Mouse (Mus musculus): ENCODE results near the gene C2cd4b. TPM values are rescaled to one million over a fixed set of nuclear protein-coding genes. Genes with fewer than 3 reads are reported as not detected.

Gene C2cd4b
- total RNA-seq, 2 experiments from 2014 or later, result 2.3 to 5.6 TPM

Small RNA genes within 50 kb of the gene (microRNA-seq; reads per million reads assigned to microRNA genes)
- gene Mir7241 (0 reads per million in 2 experiments), gene Mir7242 (0 reads per million in 2 experiments)

Other genes starting within 250 kb of the C2cd4b start
- gene Tln2, start 199.7 kb upstream of the C2cd4b start, total RNA-seq (2021), result 100 to 1,000 TPM; 105 to 106 TPM
- not detected for gene C2cd4a, start 72.9 kb downstream of the C2cd4b start, total RNA-seq (2021)
- 10 to 100 TPM; 75.0 to 78.0 TPM for gene Vps13c, start 81.0 kb downstream of the C2cd4b start, total RNA-seq (2021)

Measured in left cerebral cortex, postnatal 25 days (tissue).